Mouse (Mus musculus) CD4-positive, CD25-positive, alpha-beta regulatory T cell, adult 9 weeks (primary cell): Measurements from ENCODE around the gene Ppp1r3c. TPM values are rescaled to one million over a fixed set of nuclear protein-coding genes. Genes with fewer than 3 reads are reported as not detected.

ENCODE experiments used
- polyA plus RNA-seq: library from polyadenylated mRNA; unstranded; fragments of 100-300 nt; shearing (Covaris generic); gene quantifications from one replicate; pipeline ENCODE4 v1.2.1, GENCODE M21; 2017

The Ppp1r3c gene
- not detected for polyA plus RNA-seq

GRCm38 (mm10) chr19:36736537-36736936 lies at the start of gene Ppp1r3c:
Ppp1r3c (minus strand) TSS chr19:36736653.

Other genes with a start within 250 kb of the Ppp1r3c start
- 1.6 TPM for gene Hectd2, start 182.0 kb downstream of the Ppp1r3c start, polyA plus RNA-seq
- 13.5 TPM for gene Tnks2, start 97.6 kb upstream of the Ppp1r3c start, polyA plus RNA-seq
- gene Fgfbp3, start 183.0 kb upstream of the Ppp1r3c start, polyA plus RNA-seq = not detected
- gene Btaf1, start 189.4 kb upstream of the Ppp1r3c start, polyA plus RNA-seq = 5.8 TPM